Mouse (Mus musculus) cerebellum, postnatal 36 days (tissue): ENCODE measurements around the gene AL731706.1.
"Not testable (repeated sequence)": the region's sequence is repeated elsewhere in the genome, so short reads cannot be mapped to it uniquely, and the experiment has no call there.

ENCODE experiments used
- DNase-seq, 2 experiments: peaks; one replicate each; pipeline ENCODE4 v3.0.0; 2021 to 2022; ENCODE audit warnings: mixed read lengths in 2 of 2

Gene AL731706.1

DNA sequence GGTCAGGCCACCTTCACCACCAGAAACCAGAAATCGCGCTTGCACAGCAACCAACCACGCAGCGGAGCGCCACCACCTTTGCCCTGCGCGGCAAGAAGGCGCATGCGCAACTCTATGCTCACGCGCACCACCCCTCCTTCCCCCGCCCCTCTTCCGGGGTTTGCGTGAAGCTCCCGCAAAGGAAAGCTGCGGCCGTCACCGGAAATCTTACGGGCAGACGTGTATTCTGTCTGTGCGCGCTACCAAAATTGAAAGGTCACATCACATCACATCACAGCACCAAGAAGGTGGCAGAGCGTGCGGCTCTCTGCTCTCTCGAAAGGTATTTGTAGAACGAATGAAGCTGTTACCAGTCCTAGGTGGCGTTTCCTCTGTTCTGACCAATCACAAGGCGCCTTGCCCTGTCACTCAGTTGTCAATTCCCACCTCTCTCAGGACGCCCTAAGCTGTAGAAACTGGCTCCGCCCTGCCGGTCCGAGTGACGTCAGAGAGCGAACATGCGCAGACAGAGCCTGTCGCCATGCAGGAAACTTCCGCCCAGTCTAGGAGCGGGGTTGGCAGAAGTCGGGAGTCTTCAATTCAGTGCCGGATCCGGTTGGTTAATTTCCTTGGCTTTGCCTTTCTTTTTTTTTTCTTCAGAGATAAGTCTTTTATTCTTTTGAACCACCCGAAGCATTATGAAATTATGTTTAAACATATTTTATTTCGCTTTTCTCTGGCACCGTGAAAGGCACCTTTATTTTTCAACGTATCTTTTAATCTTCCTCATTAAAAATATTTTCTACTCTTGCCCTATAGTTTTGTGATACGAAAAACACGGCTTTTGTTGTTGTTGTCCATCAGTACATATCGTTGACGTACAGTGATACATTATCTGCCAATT is at the start of gene AL731706.1, which contains the start of the genes Slx4ip and Mkks:
AL731706.1 (minus strand) TSS at position 322 of the 883 bp plus-strand sequence.
Slx4ip (plus strand) TSS at position 151 of the 883 bp plus-strand sequence.
Mkks (minus strand) TSS at position 322 of the 883 bp plus-strand sequence.
- peak; percentile 98 for DNase-seq

DNA sequence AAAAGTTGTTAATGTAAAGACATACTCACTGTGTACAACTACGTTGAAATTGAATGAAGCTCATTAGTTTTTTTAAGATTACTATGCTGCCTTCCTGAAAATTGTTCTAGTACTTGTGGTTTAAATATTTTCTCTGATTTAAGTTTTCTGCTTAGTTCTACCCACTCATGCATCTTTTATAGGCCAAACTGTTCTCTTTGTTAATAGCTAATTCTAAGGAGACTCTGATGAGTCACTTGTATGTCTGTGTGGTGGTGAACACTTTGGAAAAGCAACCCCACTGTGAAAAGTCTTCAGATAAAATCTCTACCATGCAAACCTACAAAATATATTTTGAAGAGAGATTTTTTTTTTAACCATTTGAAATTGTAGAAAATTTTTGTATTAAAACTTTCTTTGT is 47.1 kb upstream of the AL731706.1 start:
- DNase-seq = no peak

DNA sequence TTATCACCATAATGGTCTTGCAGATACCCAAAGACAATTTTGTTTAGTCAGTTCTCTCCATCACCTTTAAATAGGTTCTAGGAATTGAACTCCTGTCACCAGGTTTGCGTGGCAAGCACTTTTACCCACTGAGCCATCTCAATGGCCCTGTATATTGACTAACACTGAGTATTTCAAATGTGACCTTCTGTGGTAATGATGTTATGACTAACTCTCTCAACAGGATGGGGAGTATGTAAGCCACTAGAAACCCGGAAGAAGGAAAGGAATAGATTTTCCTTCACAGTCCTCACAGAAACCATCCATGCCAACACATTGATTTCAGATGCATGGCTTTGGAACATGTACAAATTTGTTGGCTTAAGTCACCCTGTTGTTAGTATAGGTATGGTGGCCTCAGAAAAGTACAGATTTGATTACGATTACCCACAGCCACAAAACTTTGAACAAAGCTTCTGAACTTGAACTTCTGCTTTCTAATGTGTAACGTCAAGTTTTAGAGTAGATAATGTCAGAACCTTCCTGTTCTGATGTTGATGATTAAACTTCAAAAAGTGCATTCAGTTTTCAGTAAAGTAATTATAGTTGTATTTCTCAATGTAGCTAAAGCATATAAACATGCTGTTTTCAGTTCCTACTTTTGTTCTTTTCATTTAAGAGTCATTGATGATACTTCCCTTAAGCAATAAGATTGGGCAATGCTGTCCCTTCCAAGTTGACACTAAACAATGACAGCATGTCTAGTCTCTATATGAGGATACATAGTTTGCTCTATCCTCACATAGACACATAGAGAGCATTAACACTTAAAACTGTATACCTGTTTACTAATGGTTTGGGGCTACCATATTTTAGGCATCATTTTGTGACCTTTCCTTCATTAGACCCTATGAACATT is 45.5 kb upstream of the AL731706.1 start:
- DNase-seq = no peak

DNA sequence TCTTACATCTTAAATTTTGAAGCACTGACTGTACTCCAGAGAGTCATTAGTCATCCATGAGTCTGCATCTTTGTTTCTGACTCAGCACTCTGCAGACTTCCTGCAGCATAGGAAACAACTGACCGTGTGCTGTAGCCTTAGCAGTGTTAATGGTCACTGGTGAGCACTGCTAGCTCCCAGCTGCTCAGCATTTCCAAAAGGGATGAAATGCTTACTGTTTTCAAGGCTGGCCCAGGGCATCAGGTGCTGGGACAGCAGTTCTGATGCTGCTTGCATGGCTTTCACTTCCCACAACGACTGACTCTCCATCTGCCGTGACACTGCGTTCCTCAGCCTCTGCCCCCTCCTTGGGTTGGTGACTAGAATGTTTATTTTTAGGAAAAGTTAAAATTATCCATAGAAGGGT is 29.8 kb upstream of the AL731706.1 start:
- DNase-seq = peak in 1 of 2 experiments; percentile 3

DNA sequence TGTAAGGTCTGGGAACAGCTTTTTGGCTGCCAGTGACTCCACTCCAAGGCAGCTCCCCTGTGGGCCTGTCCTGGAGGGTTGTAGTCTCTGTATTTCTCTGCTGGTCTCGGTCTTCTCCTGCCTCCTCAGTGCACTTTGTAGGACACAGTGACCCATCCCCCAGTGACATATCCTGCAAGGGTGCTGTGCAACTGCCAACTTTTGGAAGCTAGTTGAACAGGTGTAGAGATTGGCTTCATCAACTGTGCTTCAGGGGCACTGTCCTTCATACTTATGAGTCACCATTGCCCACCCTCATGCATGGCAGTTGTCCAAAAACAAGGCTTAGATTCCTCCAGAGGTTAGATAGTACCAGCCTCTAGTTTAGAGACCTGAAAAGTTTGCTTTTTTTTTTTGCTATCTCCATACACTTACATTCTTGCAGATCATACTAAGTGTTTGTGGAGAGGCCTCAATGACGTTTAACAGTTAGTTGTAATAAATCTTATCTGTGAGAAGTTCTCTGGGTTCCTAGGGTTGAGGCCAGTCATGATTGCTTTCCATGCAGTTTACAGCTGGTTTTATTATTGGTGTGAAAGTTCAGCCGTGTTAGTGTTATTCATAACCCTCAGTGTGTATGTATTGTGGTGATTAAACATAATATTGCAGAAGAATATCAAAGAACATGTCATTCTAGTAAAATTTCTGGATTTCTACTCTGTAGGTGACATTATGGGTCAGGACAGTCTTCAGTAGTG is 29.2 kb upstream of the AL731706.1 start:
- no peak for DNase-seq

DNA sequence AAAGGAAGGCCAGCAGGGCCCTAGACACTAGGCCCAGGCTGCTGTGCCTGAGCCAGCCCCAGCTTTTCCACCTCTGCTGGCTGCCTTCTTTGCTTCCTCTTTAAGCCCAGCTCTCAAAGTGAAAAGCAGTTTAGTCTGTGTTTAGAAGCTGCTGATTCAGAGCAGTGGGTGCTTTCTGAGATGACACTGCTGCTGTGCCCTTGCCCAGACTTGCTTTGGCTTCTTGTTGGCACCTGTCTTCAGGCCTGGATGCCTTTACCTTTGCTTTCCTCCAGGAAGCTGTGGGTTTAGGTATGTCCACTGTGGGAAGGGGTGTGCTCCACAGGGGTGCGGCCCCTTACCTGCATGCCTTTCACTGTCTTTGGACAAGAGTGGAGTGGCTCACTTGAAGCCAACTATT is 28.2 kb upstream of the AL731706.1 start:
- no peak for DNase-seq

DNA sequence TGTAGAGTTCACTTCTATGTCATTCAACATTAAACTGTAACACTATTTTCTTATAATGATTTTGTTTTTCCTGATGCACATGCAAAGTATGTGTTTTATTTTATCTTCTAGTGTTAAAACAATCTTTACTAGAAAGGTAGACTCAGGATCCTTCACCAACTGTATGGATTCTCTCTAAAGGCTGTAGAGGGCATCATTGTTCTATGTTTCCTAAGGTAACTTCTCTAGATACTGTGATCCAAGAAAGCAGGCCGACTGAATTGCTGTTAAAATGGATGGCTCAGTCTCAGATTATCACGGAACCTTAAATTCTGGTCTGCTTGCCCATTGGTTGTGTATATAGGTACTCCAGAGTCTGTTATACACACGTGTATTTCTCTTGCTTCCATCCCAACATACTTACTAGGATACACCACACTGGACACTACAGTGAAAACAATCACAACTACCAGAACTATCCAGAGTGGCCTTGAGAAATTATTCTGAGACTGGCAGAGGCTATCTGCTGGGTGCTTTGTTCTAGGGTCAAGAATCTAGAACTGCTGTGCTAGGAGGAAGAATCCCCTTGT is 23.2 kb upstream of the AL731706.1 start:
- DNase-seq = no peak

DNA sequence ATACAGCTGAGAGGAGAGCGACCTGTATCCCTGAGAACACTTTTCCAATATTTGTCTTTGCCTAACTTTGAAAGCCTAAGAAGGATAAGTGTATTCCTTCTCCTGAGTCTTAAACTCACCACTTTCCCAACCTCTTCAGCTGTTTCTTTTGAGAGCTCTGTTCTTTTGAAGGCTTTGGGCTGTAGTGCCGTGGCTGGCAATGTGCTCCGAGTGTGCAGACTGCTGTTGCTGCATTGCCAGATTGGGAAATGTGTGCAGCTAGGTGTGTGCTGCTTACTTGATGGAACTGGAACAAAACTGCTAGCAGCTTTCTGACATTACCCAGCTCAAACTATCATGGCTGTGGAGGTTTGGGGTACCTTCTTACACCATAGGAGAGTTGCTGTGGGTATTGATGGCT is 21.8 kb upstream of the AL731706.1 start:
- DNase-seq = no peak

DNA sequence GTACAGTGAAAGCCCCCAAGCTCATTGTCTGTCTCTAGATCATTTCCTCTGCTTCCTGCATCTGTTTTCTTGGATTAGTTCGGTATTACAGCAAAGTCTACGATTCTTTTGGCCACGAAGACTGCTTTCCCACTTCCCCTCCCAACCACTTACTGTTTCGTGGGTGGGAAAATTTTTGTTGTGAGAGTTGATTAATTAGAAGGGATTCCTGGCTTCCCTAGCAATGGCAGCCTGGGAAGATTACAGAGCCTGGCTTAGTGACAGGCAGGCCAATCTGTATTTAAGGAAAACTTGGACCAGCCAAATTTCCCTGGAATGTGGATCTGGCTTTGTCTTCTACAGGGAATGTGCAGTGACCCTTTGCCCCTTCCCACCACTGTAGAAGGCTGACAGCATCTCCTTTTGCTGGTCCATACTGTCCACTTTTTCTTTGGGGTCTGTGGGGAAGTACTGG is 20.8 kb upstream of the AL731706.1 start:
- no peak for DNase-seq

DNA sequence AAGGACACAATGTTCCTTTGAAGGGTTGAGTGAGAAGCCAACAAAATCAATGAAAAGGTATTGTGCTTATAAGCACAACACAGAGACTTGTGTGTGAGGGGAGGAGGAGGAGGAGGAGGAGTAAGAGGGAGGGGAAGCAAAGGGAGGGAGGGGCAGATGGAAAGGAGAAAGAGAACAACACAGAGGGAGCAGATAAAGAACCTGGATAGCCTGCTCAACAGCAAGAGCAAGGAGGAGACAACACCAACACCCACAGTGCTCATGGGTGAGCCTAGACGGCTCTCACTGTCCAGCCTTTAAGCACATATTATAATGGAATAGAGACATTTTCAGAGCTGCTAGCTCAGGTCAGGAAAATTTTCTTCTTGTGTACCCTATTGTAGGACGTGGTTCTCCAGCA is 18.1 kb upstream of the AL731706.1 start:
- DNase-seq = no peak

DNA sequence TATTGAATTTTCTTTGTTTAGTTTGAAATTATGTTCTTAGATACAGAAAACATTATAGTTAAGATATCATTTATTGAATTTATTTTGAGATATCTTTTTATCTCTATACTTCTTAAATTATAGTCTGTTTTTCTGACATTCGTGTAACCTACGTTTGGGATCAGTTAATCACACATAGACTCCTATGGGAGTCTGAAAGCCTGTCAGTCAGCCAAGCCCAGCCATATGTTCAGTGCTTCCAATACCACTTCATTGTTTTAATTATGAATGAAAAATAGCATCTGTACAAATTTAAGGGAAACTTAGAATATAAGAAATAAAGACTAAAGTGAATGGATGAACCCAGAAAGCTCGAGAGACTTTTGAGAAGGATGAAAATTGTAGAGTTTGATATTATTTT is 17.4 kb upstream of the AL731706.1 start:
- DNase-seq = peak in 1 of 2 experiments; percentile 10

DNA sequence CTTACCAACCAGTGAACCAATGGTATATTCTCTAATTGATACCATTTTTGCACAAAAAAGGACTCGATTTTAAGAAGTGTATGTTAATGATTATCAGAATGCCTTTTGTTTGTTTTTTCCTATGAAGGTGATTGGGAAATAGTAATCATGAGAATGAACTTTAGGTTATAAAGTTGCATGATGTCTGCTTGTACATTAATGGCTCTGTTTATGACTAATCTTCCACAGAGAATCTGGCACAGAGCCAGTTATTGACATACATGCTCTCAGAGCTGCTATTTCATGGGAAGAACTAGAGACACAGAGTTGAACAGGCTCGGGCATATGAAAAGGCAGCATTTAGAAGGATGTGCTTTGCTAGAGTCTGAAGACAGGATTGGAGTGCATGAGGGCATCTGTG is 4.9 kb upstream of the AL731706.1 start:
- DNase-seq = no peak

DNA sequence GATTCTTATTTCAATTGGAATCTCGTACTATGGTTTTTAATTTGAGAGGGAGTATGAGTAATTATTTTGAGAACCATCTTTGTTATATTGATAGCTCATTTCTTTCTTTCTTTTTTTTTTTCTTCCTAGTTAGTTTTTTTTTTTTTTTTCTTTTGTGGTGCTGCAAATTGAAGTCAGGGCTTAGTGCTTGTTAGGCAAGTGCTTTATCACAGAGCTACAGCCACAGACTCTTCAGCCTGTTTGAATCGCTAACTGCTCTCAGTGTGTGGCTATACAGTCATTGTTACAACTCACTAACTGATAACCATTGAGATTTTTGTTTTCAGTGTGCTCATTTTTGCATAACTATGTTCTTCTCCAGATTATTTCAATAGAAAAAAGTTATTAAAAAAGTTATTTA is 3.3 kb upstream of the AL731706.1 start:
- DNase-seq = no peak

DNA sequence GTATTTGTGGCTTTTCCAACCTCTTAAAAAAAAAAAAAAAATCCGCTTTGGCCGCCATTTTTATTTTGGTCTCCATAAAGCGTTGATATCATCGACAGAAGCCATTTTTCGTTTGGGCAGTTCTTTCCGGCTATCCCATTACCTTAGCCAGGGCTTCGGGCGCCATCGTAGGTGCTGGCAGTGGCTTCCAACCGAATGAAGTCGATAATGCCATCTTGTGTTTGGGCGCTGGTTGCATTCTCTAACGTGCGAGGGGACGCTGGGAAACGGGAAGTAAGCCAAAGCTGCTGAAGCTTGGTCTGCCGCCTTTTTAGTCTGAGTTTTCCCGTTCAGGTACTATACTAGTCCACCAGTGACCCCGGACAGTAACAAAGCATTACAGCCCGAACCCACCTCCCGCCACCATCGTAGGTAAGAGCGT is 772 bp upstream of the AL731706.1 start:
- peak; percentile 95 to 98 for DNase-seq

DNA sequence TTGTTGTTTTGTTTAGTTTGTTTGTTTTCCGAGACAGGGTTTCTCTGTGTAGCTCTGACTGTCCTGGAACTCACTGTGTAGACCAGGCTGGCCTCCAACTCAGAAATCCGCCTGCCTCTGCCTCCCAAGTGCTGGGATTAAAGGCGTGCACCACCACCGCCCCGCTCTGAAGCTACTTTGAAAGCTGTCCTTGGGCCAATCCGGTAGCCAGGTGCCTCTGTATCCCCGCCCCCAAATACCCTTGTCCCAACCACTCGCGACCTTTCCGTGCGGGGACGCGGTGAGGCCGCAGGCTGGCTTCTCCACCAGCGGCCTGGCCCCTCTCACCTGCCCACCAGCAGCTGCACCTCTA is 497 bp downstream of the AL731706.1 start:
- not testable (repeated sequence) for DNase-seq

DNA sequence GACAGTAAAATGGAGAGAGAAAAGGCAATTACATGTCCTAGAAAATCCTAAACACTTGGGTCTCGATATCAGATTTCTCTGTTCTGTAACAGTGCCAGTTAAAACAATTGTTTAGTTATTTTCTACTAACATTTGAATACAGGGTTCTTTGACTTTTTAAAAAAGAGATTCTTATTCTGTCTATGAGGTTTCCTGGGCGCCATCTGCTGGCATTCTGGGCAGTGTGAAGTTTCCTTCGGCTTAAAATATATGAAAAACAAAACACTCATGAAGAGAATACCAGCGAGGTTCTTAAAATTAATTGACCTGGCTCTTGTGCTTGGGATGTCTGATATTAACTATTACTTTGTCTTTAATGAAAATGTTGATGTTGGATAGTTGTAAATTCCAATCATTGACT is 4.3 kb downstream of the AL731706.1 start:
- peak; percentile 45 to 49 for DNase-seq

DNA sequence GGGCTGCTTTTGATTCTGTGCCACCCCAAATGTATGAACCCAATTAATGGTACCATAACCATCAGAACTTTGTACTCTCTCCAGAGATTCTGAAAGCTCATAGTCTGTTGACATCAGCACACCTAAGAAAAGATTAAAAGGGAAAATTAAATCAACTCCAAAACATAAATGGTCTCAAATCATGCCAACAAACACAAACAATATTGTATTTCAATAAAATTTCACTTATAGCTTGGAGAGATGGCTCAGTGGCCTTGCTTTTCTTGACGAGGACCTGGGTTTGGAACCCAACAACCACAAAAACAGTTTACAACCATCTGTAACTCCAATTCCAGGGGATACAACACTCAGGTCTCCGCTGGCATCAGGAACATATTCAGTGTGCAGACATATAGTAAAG is 5.6 kb downstream of the AL731706.1 start, which contains the start of gene AL731706.2:
AL731706.2 (minus strand) TSS at position 101 of the 400 bp plus-strand sequence.
- no peak for DNase-seq

DNA sequence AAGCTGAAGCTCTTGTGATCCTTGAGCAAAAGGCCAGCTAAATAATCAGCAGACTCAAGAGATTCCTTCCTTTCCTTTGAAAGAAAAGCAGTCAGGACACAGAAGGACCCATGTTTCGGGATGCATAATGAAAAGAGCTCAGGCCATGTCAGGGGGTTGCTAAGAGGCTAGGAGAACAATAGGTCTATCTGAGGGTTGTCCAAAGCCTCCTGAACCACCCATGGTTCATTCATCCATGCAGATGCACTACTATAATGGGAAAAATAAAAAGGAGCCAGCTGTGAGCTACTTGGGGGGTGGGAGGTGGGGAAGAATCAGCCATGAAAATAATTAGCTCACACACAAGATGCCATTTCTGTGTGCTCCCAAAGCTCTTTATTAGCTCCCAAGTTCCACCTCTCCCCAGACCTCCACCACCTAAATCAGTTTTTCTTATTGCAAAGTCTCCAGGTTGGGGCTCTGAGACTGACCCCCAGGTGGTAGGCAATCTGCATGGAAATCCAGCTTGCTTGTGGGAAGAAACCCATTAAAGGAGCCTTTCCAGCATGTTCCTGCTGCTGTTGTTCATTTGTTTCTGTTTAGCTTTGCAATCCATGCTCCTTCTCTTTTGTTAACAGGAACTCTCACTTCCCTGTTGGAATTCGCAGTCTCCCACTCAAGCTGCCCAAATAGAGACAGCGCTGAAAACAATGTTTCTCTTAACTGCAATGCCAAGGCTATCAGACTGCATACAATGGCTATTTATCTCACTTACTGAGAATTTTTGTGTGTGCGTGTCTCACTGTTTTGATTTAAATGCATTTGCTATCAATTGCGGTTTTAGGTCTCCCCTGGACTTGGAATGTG is 36.4 kb downstream of the AL731706.1 start:
- DNase-seq = no peak

DNA sequence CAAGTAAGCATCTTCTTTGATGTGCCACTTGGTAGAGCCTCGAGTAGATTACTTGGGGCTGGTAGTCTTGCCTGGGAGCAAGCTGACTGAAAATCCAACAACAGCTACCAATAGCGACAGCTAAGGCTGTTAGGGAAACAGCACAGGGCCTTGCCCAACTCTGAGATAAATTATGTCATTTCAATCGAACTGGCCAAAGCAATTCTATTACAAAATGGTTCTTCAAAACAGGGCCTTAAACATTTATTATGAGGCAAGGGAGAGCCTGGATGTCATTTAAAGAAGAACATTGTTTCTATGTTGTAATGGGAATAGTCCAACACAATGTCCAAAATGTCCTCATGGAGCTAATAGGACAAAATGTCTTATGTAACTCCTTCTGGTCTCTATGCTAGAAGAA is 40.8 kb downstream of the AL731706.1 start:
- no peak for DNase-seq

DNA sequence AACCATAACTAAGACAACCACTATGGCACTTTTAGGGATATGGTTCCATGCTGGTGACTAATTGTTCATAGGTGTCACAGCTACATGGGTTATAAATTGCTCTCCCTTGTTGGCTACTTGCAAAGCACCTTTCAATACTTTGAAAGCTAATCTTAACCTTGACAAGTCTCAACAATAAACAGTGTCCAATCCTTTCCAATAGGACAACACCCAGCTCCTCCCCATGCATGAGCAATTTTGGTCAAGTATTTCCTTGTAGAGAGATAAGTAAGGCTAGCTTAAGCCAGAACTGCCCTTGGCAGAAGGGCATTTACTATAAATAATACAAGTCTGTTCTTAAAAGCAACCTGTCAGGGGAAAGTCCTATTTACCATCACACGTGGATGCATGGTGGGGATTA is 53.2 kb downstream of the AL731706.1 start:
- no peak for DNase-seq

DNA sequence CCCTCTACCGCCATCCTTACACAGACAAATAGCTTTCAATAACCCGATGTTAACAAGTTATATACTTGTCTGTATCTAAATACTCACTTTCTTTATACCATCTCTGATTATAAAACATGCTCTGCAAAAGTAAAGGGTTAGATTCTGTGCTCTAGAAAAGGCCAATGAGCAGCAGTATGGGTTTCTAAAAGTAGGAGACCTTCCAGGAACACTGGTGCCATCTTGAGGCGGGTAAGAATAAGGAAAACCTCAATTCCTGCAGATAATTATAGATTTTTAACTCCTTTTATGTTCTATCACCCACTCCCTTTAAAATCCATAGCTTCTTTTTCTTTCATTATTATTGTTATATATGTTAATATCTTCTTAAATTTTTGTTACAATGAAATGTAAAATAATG is 55.3 kb downstream of the AL731706.1 start:
- peak; percentile 35 to 45 for DNase-seq
